Mouse (Mus musculus): Measurements from ENCODE around the gene Tmeff2.

- TF ChIP-seq POLR2A (IDR thresholded peaks at IDR 0.05; ENCODE audit: insufficient read depth, low read length) (no peak), EP300 (IDR thresholded peaks at IDR 0.05; ENCODE audit: insufficient read depth, low read depth, low read length) (no peak), CTCF (IDR thresholded peaks at IDR 0.05; ENCODE audit: low read depth, low read length) (no peak)
Measured at GRCm38 (mm10) chr1:51044810-51045209, 144.4 kb downstream of the Tmeff2 start.
